Comparison of ENCODE assay signal across 8 mouse cellular contexts in the genomic region with DNA sequence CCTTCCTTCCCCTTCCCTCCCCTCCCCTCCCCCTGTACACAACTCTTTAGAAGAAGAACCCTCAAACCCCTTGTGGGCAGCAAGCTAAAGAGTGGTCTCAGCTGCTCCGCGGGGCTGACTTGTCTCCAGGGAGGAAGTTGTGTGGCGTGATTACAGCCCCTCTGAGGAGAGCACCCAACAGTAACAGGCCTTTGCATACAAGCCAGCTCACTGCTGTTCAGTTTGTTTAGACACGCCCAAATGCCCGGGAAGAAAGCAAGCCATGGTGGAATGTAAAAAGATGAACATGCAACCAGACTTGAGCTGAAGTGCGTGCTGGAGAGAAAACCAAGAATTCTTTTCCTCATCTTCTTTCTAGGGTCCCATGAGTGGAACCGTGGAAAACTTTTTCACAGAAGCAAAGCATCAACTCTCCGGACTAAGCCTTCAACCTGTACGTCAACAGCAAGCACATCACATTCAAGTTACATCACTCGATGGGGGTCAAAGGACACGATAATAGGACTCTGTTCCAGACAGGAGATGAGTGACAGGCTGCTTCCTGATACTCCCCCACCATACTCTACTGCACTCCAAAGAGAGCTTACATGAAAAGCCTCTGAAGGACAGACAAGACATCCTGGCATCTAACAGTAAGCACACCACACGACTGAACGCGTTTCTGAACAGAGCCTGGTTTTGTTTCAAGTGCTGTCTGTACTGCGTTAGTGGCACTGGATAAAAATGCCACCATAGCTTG.
DNase-seq lines count a peak whose midpoint lies in the region; ATAC-seq and TF ChIP-seq lines count a peak whose summit lies in the region.

No protein-coding gene starts in this region.

- TF ChIP-seq EP300 in liver, postnatal 0 days (IDR thresholded peaks at IDR 0.05; ENCODE audit: low read depth) = no peak

- peak overlapping the region; percentile 24 for H3K9ac ChIP-seq in heart, embryonic 13.5 days
- no peak overlapping the region for H3K9ac ChIP-seq in liver, postnatal 0 days (replicated peaks)

- H3K9me3 ChIP-seq in heart, embryonic 13.5 days = no peaks in the 10 kb centered on the region
- no peaks in the 10 kb centered on the region for H3K9me3 ChIP-seq in liver, postnatal 0 days (ENCODE audit: low read length)

- H3K4me3 ChIP-seq in heart, embryonic 13.5 days = no peak overlapping the region
- H3K4me3 ChIP-seq in liver, postnatal 0 days (ENCODE audit: low read depth, low read length) = peak overlapping the region; percentile 20; the same call in 1 of the 2 replicates

- no peak for DNase-seq in heart, postnatal 36 days
- DNase-seq in forelimb bud, embryonic 11.5 days (ENCODE audit: low read depth, low spot score) = peak; percentile 43
- peak; percentile 30 for DNase-seq in liver, postnatal 0 days
- no peak for DNase-seq in cerebellum, adult 8-10 months
- no peak for DNase-seq in ovary, postnatal 10 days (ENCODE audit: low spot score)
- DNase-seq in right cerebral cortex, postnatal 14 days = no peak

- peak overlapping the region; percentile 46 for H3K4me2 ChIP-seq in heart, embryonic 13.5 days
- H3K4me2 ChIP-seq in liver, postnatal 0 days (ENCODE audit: low read depth, low read length) = peak overlapping the region; percentile 54

- H3K4me1 ChIP-seq in heart, embryonic 13.5 days = peaks cover 74% of the 10 kb centered on the region
- H3K4me1 ChIP-seq in liver, postnatal 0 days (ENCODE audit: insufficient read depth) = peaks cover 25% of the 10 kb centered on the region

- peak overlapping the region; percentile 46 for H3K27ac ChIP-seq in heart, embryonic 13.5 days (replicated peaks)
- peak overlapping the region; percentile 71 for H3K27ac ChIP-seq in liver, postnatal 0 days (ENCODE audit: low read depth)

- no peak for TF ChIP-seq CTCF in liver, postnatal 0 days (IDR thresholded peaks at IDR 0.05; ENCODE audit: low read depth)

- H3K36me3 ChIP-seq in heart, embryonic 13.5 days = no peaks in the 10 kb centered on the region
- H3K36me3 ChIP-seq in liver, postnatal 0 days (replicated peaks; ENCODE audit: insufficient read depth, low read length) = no peaks in the 10 kb centered on the region

- intact Hi-C loops in heart, postnatal 36 days (cut with DNase I) = no loop called here

- no peaks in the 10 kb centered on the region for H3K27me3 ChIP-seq in heart, embryonic 13.5 days (replicated peaks)
- H3K27me3 ChIP-seq in liver, postnatal 0 days (ENCODE audit: insufficient read depth, low read length) = no peaks in the 10 kb centered on the region

- WGBS in heart, embryonic 13.5 days = 23% methylated on average over 15 of the region's 15 CpGs
- WGBS in liver, postnatal 0 days (ENCODE audit: insufficient replicate concordance) = 17% methylated on average over 15 of the region's 15 CpGs

- ATAC-seq in heart, embryonic 13.5 days (ENCODE audit: extremely low read depth, insufficient number of reproducible peaks, low FRiP score, low TSS enrichment) = no peak; the same call in 1 of the 2 replicates
- ATAC-seq in CD4-positive, CD25-positive, alpha-beta regulatory T cell, adult 4 months = peak; percentile 32
- ATAC-seq in liver, postnatal 0 days = peak; percentile 91

Comparison
In these comparisons a context has a peak if more than half of its experiments do, and no peak if none do; other contexts are left out.
1. DNase-seq: peak in forelimb bud, embryonic 11.5 days (single experiment) and liver, postnatal 0 days (single experiment); none in heart, postnatal 36 days (0 of 2), cerebellum, adult 8-10 months (single experiment), ovary, postnatal 10 days (single experiment) and right cerebral cortex, postnatal 14 days (single experiment).